Mouse (Mus musculus) fat pad, adult 2 months (tissue): Measurements from ENCODE around the gene Cpvl.
A peak's percentile ranks its signal among the peaks of the same experiment; 100 is the strongest.

ENCODE experiments used
- DNase-seq: peaks from one replicate; pipeline ENCODE4 v3.0.0-alpha.2; 2011; ENCODE audit warnings: low read depth, low spot score; ENCODE audit errors: extremely low read depth

Cpvl gene

GRCm38 (mm10) chr6:53938942-53939341, 39.5 kb downstream of the Cpvl start:
- no peak for DNase-seq

GRCm38 (mm10) chr6:53937143-53938134, 41.0 kb downstream of the Cpvl start:
- DNase-seq = no peak

GRCm38 (mm10) chr6:53931605-53932004, 46.9 kb downstream of the Cpvl start:
- DNase-seq = no peak

- DNase-seq = no peak
Measured at GRCm38 (mm10) chr6:53929858-53930257, 48.6 kb downstream of the Cpvl start.

- no peak for DNase-seq
Measured at GRCm38 (mm10) chr6:53926197-53926596, 52.3 kb downstream of the Cpvl start.

- no peak for DNase-seq
Measured at GRCm38 (mm10) chr6:53925192-53925591, 53.3 kb downstream of the Cpvl start.

GRCm38 (mm10) chr6:53920041-53920440, 58.4 kb downstream of the Cpvl start:
- peak; percentile 40 for DNase-seq

GRCm38 (mm10) chr6:53917026-53917558, 61.4 kb downstream of the Cpvl start:
- DNase-seq = no peak

GRCm38 (mm10) chr6:53915347-53915746, 63.1 kb downstream of the Cpvl start:
- no peak for DNase-seq

- DNase-seq = no peak
Measured at GRCm38 (mm10) chr6:53913151-53913550, 65.3 kb downstream of the Cpvl start.

GRCm38 (mm10) chr6:53912112-53912782, 66.2 kb downstream of the Cpvl start:
- DNase-seq = no peak

- DNase-seq = no peak
Measured at GRCm38 (mm10) chr6:53909986-53910385, 68.5 kb downstream of the Cpvl start.

GRCm38 (mm10) chr6:53909446-53909845, 69.0 kb downstream of the Cpvl start:
- no peak for DNase-seq

- DNase-seq = no peak
Measured at GRCm38 (mm10) chr6:53906871-53907270, 71.6 kb downstream of the Cpvl start.

GRCm38 (mm10) chr6:53906051-53906462, 72.4 kb downstream of the Cpvl start:
- no peak for DNase-seq

GRCm38 (mm10) chr6:53905576-53905975, 72.9 kb downstream of the Cpvl start:
- DNase-seq = no peak

GRCm38 (mm10) chr6:53904703-53905395, 73.6 kb downstream of the Cpvl start:
- DNase-seq = no peak

- no peak for DNase-seq
Measured at GRCm38 (mm10) chr6:53904186-53904585, 74.3 kb downstream of the Cpvl start.

GRCm38 (mm10) chr6:53901741-53902140, 76.7 kb downstream of the Cpvl start:
- DNase-seq = no peak

GRCm38 (mm10) chr6:53897872-53898464, 80.5 kb downstream of the Cpvl start:
- DNase-seq = no peak

- DNase-seq = no peak
Measured at GRCm38 (mm10) chr6:53897126-53897525, 81.3 kb downstream of the Cpvl start.
